Mouse (Mus musculus): ENCODE data around the gene Cxcl14. TPM values are rescaled to one million over a fixed set of nuclear protein-coding genes. Genes with fewer than 3 reads are reported as not detected.

Gene Cxcl14
- polyA plus RNA-seq, 1 experiment: 2.3 TPM

GRCm38 (mm10) chr13:56289261-56289660, 7.1 kb downstream of the Cxcl14 start:
- Histone ChIP-seq H3K4me3 (ENCODE audit: low read depth, low read length) (no peak overlapping the region), H3K27me3 (ENCODE audit: control insufficient read depth, insufficient read depth, low read length, poor library complexity, severe bottlenecking) (no peaks in the 10 kb centered on the region), H3K36me3 (ENCODE audit: control insufficient read depth, insufficient read depth, low read length, poor library complexity, severe bottlenecking) (no peaks in the 10 kb centered on the region), H3K4me1 (ENCODE audit: control insufficient read depth, insufficient read depth, low read length) (peaks cover 3% of the 10 kb centered on the region), H3K9me3 (replicated peaks; ENCODE audit: control insufficient read depth, insufficient read depth, low read length, poor library complexity, severe bottlenecking) (no peaks in the 10 kb centered on the region), H3K9ac (ENCODE audit: low read depth, poor library complexity, severe bottlenecking) (no peak overlapping the region), H3K27ac (ENCODE audit: insufficient read depth, low read length) (no peak overlapping the region)
- TF ChIP-seq CTCF (IDR thresholded peaks at IDR 0.05; ENCODE audit: low read depth, low read length) (no peak), EP300 (IDR thresholded peaks at IDR 0.05; ENCODE audit: insufficient read depth, low read depth, low read length) (no peak), POLR2A (IDR thresholded peaks at IDR 0.05; ENCODE audit: insufficient read depth, low read length) (no peak)

- no peak overlapping the region for H3K9ac ChIP-seq (ENCODE audit: low read depth, poor library complexity, severe bottlenecking)
- H3K36me3 ChIP-seq (ENCODE audit: control insufficient read depth, insufficient read depth, low read length, poor library complexity, severe bottlenecking): no peaks in the 10 kb centered on the region
- H3K4me1 ChIP-seq (ENCODE audit: control insufficient read depth, insufficient read depth, low read length): peaks cover 3% of the 10 kb centered on the region
- no peaks in the 10 kb centered on the region for H3K27me3 ChIP-seq (ENCODE audit: control insufficient read depth, insufficient read depth, low read length, poor library complexity, severe bottlenecking)
- H3K9me3 ChIP-seq (replicated peaks; ENCODE audit: control insufficient read depth, insufficient read depth, low read length, poor library complexity, severe bottlenecking): no peaks in the 10 kb centered on the region
- no peak for TF ChIP-seq EP300 (IDR thresholded peaks at IDR 0.05; ENCODE audit: insufficient read depth, low read depth, low read length)
- TF ChIP-seq POLR2A (IDR thresholded peaks at IDR 0.05; ENCODE audit: insufficient read depth, low read length): no peak
- TF ChIP-seq CTCF (IDR thresholded peaks at IDR 0.05; ENCODE audit: low read depth, low read length): no peak
- no peak overlapping the region for H3K27ac ChIP-seq (ENCODE audit: insufficient read depth, low read length)
- no peak overlapping the region for H3K4me3 ChIP-seq (ENCODE audit: low read depth, low read length)
Measured at GRCm38 (mm10) chr13:56288601-56289000, 7.8 kb downstream of the Cxcl14 start.

GRCm38 (mm10) chr13:56287091-56287490, 9.3 kb downstream of the Cxcl14 start:
- no peak overlapping the region for H3K27ac ChIP-seq (ENCODE audit: insufficient read depth, low read length)
- no peaks in the 10 kb centered on the region for H3K9me3 ChIP-seq (replicated peaks; ENCODE audit: control insufficient read depth, insufficient read depth, low read length, poor library complexity, severe bottlenecking)
- TF ChIP-seq CTCF (IDR thresholded peaks at IDR 0.05; ENCODE audit: low read depth, low read length) (no peak), POLR2A (IDR thresholded peaks at IDR 0.05; ENCODE audit: insufficient read depth, low read length) (no peak)
- H3K4me1 ChIP-seq (ENCODE audit: control insufficient read depth, insufficient read depth, low read length): peaks cover 3% of the 10 kb centered on the region
- no peak overlapping the region for H3K4me3 ChIP-seq (ENCODE audit: low read depth, low read length)
- H3K9ac ChIP-seq (ENCODE audit: low read depth, poor library complexity, severe bottlenecking): no peak overlapping the region
- no peaks in the 10 kb centered on the region for H3K27me3 ChIP-seq (ENCODE audit: control insufficient read depth, insufficient read depth, low read length, poor library complexity, severe bottlenecking)
- H3K36me3 ChIP-seq (ENCODE audit: control insufficient read depth, insufficient read depth, low read length, poor library complexity, severe bottlenecking): no peaks in the 10 kb centered on the region

GRCm38 (mm10) chr13:56283321-56283720, 13.0 kb downstream of the Cxcl14 start:
- Histone ChIP-seq H3K27ac (ENCODE audit: insufficient read depth, low read length) (no peak overlapping the region), H3K4me3 (ENCODE audit: low read depth, low read length) (no peak overlapping the region), H3K4me1 (ENCODE audit: control insufficient read depth, insufficient read depth, low read length) (no peaks in the 10 kb centered on the region), H3K36me3 (ENCODE audit: control insufficient read depth, insufficient read depth, low read length, poor library complexity, severe bottlenecking) (no peaks in the 10 kb centered on the region), H3K9me3 (replicated peaks; ENCODE audit: control insufficient read depth, insufficient read depth, low read length, poor library complexity, severe bottlenecking) (no peaks in the 10 kb centered on the region), H3K27me3 (ENCODE audit: control insufficient read depth, insufficient read depth, low read length, poor library complexity, severe bottlenecking) (no peaks in the 10 kb centered on the region), H3K9ac (ENCODE audit: low read depth, poor library complexity, severe bottlenecking) (no peak overlapping the region)
- no peak for TF ChIP-seq EP300 (IDR thresholded peaks at IDR 0.05; ENCODE audit: insufficient read depth, low read depth, low read length)
- TF ChIP-seq CTCF (IDR thresholded peaks at IDR 0.05; ENCODE audit: low read depth, low read length): no peak
- TF ChIP-seq POLR2A (IDR thresholded peaks at IDR 0.05; ENCODE audit: insufficient read depth, low read length): no peak

- H3K9me3 ChIP-seq (replicated peaks; ENCODE audit: control insufficient read depth, insufficient read depth, low read length, poor library complexity, severe bottlenecking): no peaks in the 10 kb centered on the region
- H3K4me3 ChIP-seq (ENCODE audit: low read depth, low read length): no peak overlapping the region
- H3K27ac ChIP-seq (ENCODE audit: insufficient read depth, low read length): no peak overlapping the region
- H3K36me3 ChIP-seq (ENCODE audit: control insufficient read depth, insufficient read depth, low read length, poor library complexity, severe bottlenecking): no peaks in the 10 kb centered on the region
- no peak for TF ChIP-seq EP300 (IDR thresholded peaks at IDR 0.05; ENCODE audit: insufficient read depth, low read depth, low read length)
- TF ChIP-seq CTCF (IDR thresholded peaks at IDR 0.05; ENCODE audit: low read depth, low read length): peak; percentile 20
- no peak overlapping the region for H3K9ac ChIP-seq (ENCODE audit: low read depth, poor library complexity, severe bottlenecking)
- H3K4me1 ChIP-seq (ENCODE audit: control insufficient read depth, insufficient read depth, low read length): no peaks in the 10 kb centered on the region
- H3K27me3 ChIP-seq (ENCODE audit: control insufficient read depth, insufficient read depth, low read length, poor library complexity, severe bottlenecking): no peaks in the 10 kb centered on the region
Measured at GRCm38 (mm10) chr13:56280356-56280755, 16.0 kb downstream of the Cxcl14 start.

GRCm38 (mm10) chr13:56279439-56279838, 16.9 kb downstream of the Cxcl14 start:
- H3K27ac ChIP-seq (ENCODE audit: insufficient read depth, low read length): no peak overlapping the region
- no peak overlapping the region for H3K9ac ChIP-seq (ENCODE audit: low read depth, poor library complexity, severe bottlenecking)
- H3K9me3 ChIP-seq (replicated peaks; ENCODE audit: control insufficient read depth, insufficient read depth, low read length, poor library complexity, severe bottlenecking): no peaks in the 10 kb centered on the region
- no peak for TF ChIP-seq EP300 (IDR thresholded peaks at IDR 0.05; ENCODE audit: insufficient read depth, low read depth, low read length)
- TF ChIP-seq CTCF (IDR thresholded peaks at IDR 0.05; ENCODE audit: low read depth, low read length): peak; percentile 88
- H3K27me3 ChIP-seq (ENCODE audit: control insufficient read depth, insufficient read depth, low read length, poor library complexity, severe bottlenecking): no peaks in the 10 kb centered on the region
- no peaks in the 10 kb centered on the region for H3K36me3 ChIP-seq (ENCODE audit: control insufficient read depth, insufficient read depth, low read length, poor library complexity, severe bottlenecking)
- H3K4me3 ChIP-seq (ENCODE audit: low read depth, low read length): no peak overlapping the region
- no peaks in the 10 kb centered on the region for H3K4me1 ChIP-seq (ENCODE audit: control insufficient read depth, insufficient read depth, low read length)
